Mouse (Mus musculus): Measurements from ENCODE around the gene Rnf141. TPM values are rescaled to one million over a fixed set of nuclear protein-coding genes. Genes with fewer than 3 reads are reported as not detected.

The Rnf141 gene
- polyA plus RNA-seq, 1 experiment from 2014 or later = 18.5 TPM

Small RNA genes within 50 kb of the gene (microRNA-seq; reads per million reads assigned to microRNA genes)
- not detected for gene Gm47282

Other genes with a start within 250 kb of the Rnf141 start
- gene Sbf2, start 229.5 kb downstream of the Rnf141 start, polyA plus RNA-seq (2015; fragmentation: Nextera tagmentation; extraction: Ambion mirVana) = 28.7 and 30.9 TPM in 2 replicates
- gene Adm, start 216.8 kb downstream of the Rnf141 start, polyA plus RNA-seq (2015; fragmentation: Nextera tagmentation; extraction: Ambion mirVana) = 2.9 and 3.1 TPM in 2 replicates
- 2.8 and 3.7 TPM in 2 replicates for gene Ampd3, start 76.3 kb downstream of the Rnf141 start, polyA plus RNA-seq (2015; fragmentation: Nextera tagmentation; extraction: Ambion mirVana)
- gene Lyve1, start 18.8 kb upstream of the Rnf141 start, polyA plus RNA-seq (2015; fragmentation: Nextera tagmentation; extraction: Ambion mirVana) = 2.4 and 3.2 TPM in 2 replicates
- 0.86 and 1.6 TPM in 2 replicates for gene Mrvi1, start 138.0 kb upstream of the Rnf141 start, polyA plus RNA-seq (2015; fragmentation: Nextera tagmentation; extraction: Ambion mirVana)
- gene Ctr9, start 184.5 kb upstream of the Rnf141 start, polyA plus RNA-seq (2015; fragmentation: Nextera tagmentation; extraction: Ambion mirVana) = 82.1 and 90.8 TPM in 2 replicates
- 823 and 917 TPM in 2 replicates for gene Eif4g2, start 238.6 kb upstream of the Rnf141 start, polyA plus RNA-seq (2015; fragmentation: Nextera tagmentation; extraction: Ambion mirVana)

Measured in limb, embryonic 13.5 days (tissue).